Mouse (Mus musculus) E14TG2a.4 (cell line): Measurements from ENCODE around the gene Med16.

Experiments used
- CTCF ChIP-seq: conservative IDR thresholded peaks from 2 replicates; pipeline ENCODE4 v1.5.1; 2014; ENCODE audit warnings: low read length
- POU5F1 ChIP-seq: IDR thresholded peaks from 2 replicates; pipeline ENCODE4 v1.6.1; 2014; ENCODE audit warnings: low read length, borderline replicate concordance

DNA sequence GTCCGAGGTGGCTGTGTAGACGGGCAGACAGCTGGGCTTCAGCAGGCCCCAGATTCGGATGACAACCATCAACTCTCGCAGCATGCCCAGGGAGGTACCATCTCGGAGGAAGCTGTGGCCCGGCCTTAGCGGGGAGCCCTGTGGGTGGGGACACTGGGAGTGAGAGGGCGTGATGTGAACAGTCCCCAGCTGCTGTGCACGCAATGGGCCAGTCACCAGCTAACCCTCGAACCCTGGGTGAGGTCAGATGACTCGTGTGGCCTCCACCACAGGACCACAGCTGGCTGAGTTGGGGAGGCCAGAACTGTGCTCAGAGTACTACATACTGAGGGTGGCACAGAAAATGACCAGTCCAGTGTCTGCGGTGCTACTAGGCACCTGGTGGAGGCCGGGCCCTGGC is 11.9 kb downstream of the Med16 start:
- TF ChIP-seq CTCF (no peak), POU5F1 (no peak)
